Mouse (Mus musculus): ENCODE measurements around the gene Cdh3. TPM values are rescaled to one million over a fixed set of nuclear protein-coding genes. Genes with fewer than 3 reads are reported as not detected.

Cdh3 gene
- under 1 TPM; 0.50 to 0.70 TPM for total RNA-seq (2021)
- long read RNA-seq, experiment 1, partial matches to known transcripts: 0 of 1 reads
- long read RNA-seq, experiment 1, other reads (novel, unspliced or antisense): 1 of 1 reads
- long read RNA-seq, experiment 2: 0 reads

GRCm38 (mm10) chr8:106510365-106510975, at the start of gene Cdh3:
TSS of gene Cdh3 (plus strand) at chr8:106510891.
- no peak for DNase-seq

GRCm38 (mm10) chr8:106462131-106462530, 48.6 kb upstream of the Cdh3 start:
- no peak for DNase-seq

GRCm38 (mm10) chr8:106463795-106464194, 46.9 kb upstream of the Cdh3 start:
- no peak for DNase-seq

- DNase-seq: no peak
Observed at GRCm38 (mm10) chr8:106469485-106469884, 41.2 kb upstream of the Cdh3 start.

- DNase-seq: no peak
Observed at GRCm38 (mm10) chr8:106474001-106474400, 36.7 kb upstream of the Cdh3 start.

GRCm38 (mm10) chr8:106500018-106500685, 10.5 kb upstream of the Cdh3 start, which contains the start of gene 6030452D12Rik:
TSS of gene 6030452D12Rik (plus strand) at chr8:106500522.
- DNase-seq: no peak

GRCm38 (mm10) chr8:106504241-106504640, 6.5 kb upstream of the Cdh3 start:
- DNase-seq: peak; percentile 6

GRCm38 (mm10) chr8:106505328-106505965, 5.2 kb upstream of the Cdh3 start:
- peak; percentile 1 for DNase-seq

- DNase-seq: peak; percentile 0
Observed at GRCm38 (mm10) chr8:106506106-106506505, 4.6 kb upstream of the Cdh3 start.

- DNase-seq: peak; percentile 28
Observed at GRCm38 (mm10) chr8:106507761-106508331, 2.8 kb upstream of the Cdh3 start.

- DNase-seq: no peak
Observed at GRCm38 (mm10) chr8:106508456-106508855, 2.2 kb upstream of the Cdh3 start.

- no peak for DNase-seq
Observed at GRCm38 (mm10) chr8:106509079-106509780, 1.5 kb upstream of the Cdh3 start.

- peak; percentile 29 for DNase-seq
Observed at GRCm38 (mm10) chr8:106511065-106511501, 392 bp downstream of the Cdh3 start.

GRCm38 (mm10) chr8:106511531-106512041, 895 bp downstream of the Cdh3 start:
- peak; percentile 40 for DNase-seq

- no peak for DNase-seq
Observed at GRCm38 (mm10) chr8:106512475-106513150, 1.9 kb downstream of the Cdh3 start.

- no peak for DNase-seq
Observed at GRCm38 (mm10) chr8:106515946-106516479, 5.3 kb downstream of the Cdh3 start.

- DNase-seq: no peak
Observed at GRCm38 (mm10) chr8:106516581-106516980, 5.9 kb downstream of the Cdh3 start.

GRCm38 (mm10) chr8:106518763-106519162, 8.1 kb downstream of the Cdh3 start:
- no peak for DNase-seq

GRCm38 (mm10) chr8:106520578-106520977, 9.9 kb downstream of the Cdh3 start:
- no peak for DNase-seq

GRCm38 (mm10) chr8:106521845-106522244, 11.2 kb downstream of the Cdh3 start:
- no peak for DNase-seq

- no peak for DNase-seq
Observed at GRCm38 (mm10) chr8:106526725-106527124, 16.0 kb downstream of the Cdh3 start.

Measured in gastrocnemius, postnatal 10 days (tissue).